Mouse (Mus musculus): ENCODE results near the gene Nlrp2.

GRCm38 (mm10) chr7:5288281-5288680 is 62.6 kb downstream of the Nlrp2 start:
- TF ChIP-seq POLR2A (IDR thresholded peaks at IDR 0.05; ENCODE audit: low read depth, low read length) (no peak), CTCF (conservative IDR thresholded peaks at IDR 0.05; ENCODE audit: insufficient read depth, insufficient read length, low read depth, low read length) (no peak)
